Comparison of ENCODE assay signal across 19 mouse cellular contexts in genomic region chr4:151684596-151684995, GRCm38 (mm10).
"Had no signal": no experiment of that assay in that cellular context is flagged by ENCODE, and none has a peak within 500 bp of the region (broad histone marks: within the 10 kb centered on the region; RNA-seq: fewer than 3 reads in every experiment).

No protein-coding gene starts in this region.

- H3K27ac ChIP-seq: midbrain, embryonic 10.5 days; midbrain, embryonic 12.5 days; neural tube, embryonic 12.5 days; neural tube, embryonic 15.5 days had no signal

- H3K4me2 ChIP-seq: lung, embryonic 14.5 days; midbrain, embryonic 12.5 days; neural tube, embryonic 12.5 days; neural tube, embryonic 15.5 days had no signal

- H3K27me3 ChIP-seq: midbrain, embryonic 12.5 days; neural tube, embryonic 12.5 days; neural tube, embryonic 15.5 days had no signal

- H3K4me3 ChIP-seq: midbrain, embryonic 10.5 days; midbrain, embryonic 12.5 days; myocyte; neural tube, embryonic 12.5 days; neural tube, embryonic 15.5 days had no signal

- H3K4me1 ChIP-seq: midbrain, embryonic 10.5 days; midbrain, embryonic 12.5 days had no signal

- H3K9ac ChIP-seq: lung, embryonic 14.5 days; midbrain, embryonic 12.5 days; neural tube, embryonic 12.5 days; neural tube, embryonic 15.5 days had no signal

- ATAC-seq: midbrain, embryonic 16.5 days had no signal

- H3K9me3 ChIP-seq: midbrain, embryonic 10.5 days; midbrain, embryonic 12.5 days; neural tube, embryonic 12.5 days; neural tube, embryonic 15.5 days had no signal

- H3K36me3 ChIP-seq: midbrain, embryonic 10.5 days; midbrain, embryonic 12.5 days; neural tube, embryonic 12.5 days; neural tube, embryonic 15.5 days had no signal

- DNase-seq: lung, adult 18-20 months; lung, embryonic 14.5 days; lung, postnatal 10 days; lung, postnatal 4 days; midbrain, embryonic 14.5 days; retina, postnatal 1 day; right cerebral cortex, adult 18-20 months; right cerebral cortex, postnatal 25 days; right cerebral cortex, postnatal 4 days; spleen, adult 18-20 months; thymus, adult 18-20 months; thymus, postnatal 14 days; thymus, postnatal 36 days had no signal
